Mouse (Mus musculus): ENCODE results near the gene Ubqln4. TPM values are rescaled to one million over a fixed set of nuclear protein-coding genes. Genes with fewer than 3 reads are reported as not detected.

The Ubqln4 gene
- total and polyA plus RNA-seq, 3 experiments: 40.6 to 81.2 (median 63.4) TPM

GRCm38 (mm10) chr3:88529204-88530000 is 24.2 kb upstream of the Ubqln4 start:
- peaks cover 40% of the 10 kb centered on the region for H3K36me3 ChIP-seq (replicated peaks)
- H3K27me3 ChIP-seq (ENCODE audit: insufficient read depth, low read length): peaks cover 3% of the 10 kb centered on the region; the same call in 1 of the 2 replicates
- H3K4me1 ChIP-seq (ENCODE audit: insufficient read depth, low read depth, low read length): peaks cover 62% of the 10 kb centered on the region
- TF ChIP-seq POLR2AphosphoS5 (IDR thresholded peaks at IDR 0.05; ENCODE audit: insufficient replicate concordance, low read depth, low read length) (no peak), GATA2 (IDR thresholded peaks at IDR 0.05; ENCODE audit: borderline replicate concordance, low read depth, low read length) (no peak), GATA1 (IDR thresholded peaks at IDR 0.05; ENCODE audit: borderline replicate concordance, low read length) (no peak), CTCF (IDR thresholded peaks at IDR 0.05; ENCODE audit: low read depth, low read length) (no peak), TAL1 (conservative IDR thresholded peaks at IDR 0.05; ENCODE audit: low read depth, low read length) (no peak)
- no peak for ATAC-seq (ENCODE audit: extremely low read depth, insufficient number of reproducible peaks, low FRiP score, poor library complexity, severe bottlenecking)
- no peaks in the 10 kb centered on the region for H3K9me3 ChIP-seq (replicated peaks)
- no peak for DNase-seq (ENCODE audit: low spot score)
- peak overlapping the region; percentile 61; the same call in 1 of the 2 replicates for H3K4me3 ChIP-seq (ENCODE audit: low read depth, low read length)

- Histone ChIP-seq H3K27me3 (ENCODE audit: insufficient read depth, low read length) (peaks cover 3% of the 10 kb centered on the region; the same call in 1 of the 2 replicates), H3K4me3 (ENCODE audit: low read depth, low read length) (peak overlapping the region; percentile 77), H3K36me3 (replicated peaks) (peaks cover 37% of the 10 kb centered on the region), H3K4me1 (ENCODE audit: insufficient read depth, low read depth, low read length) (peaks cover 69% of the 10 kb centered on the region), H3K9me3 (replicated peaks) (no peaks in the 10 kb centered on the region)
- no peak for TF ChIP-seq POLR2AphosphoS5 (IDR thresholded peaks at IDR 0.05; ENCODE audit: insufficient replicate concordance, low read depth, low read length)
- TF ChIP-seq TAL1 (conservative IDR thresholded peaks at IDR 0.05; ENCODE audit: low read depth, low read length): no peak
- TF ChIP-seq GATA2 (IDR thresholded peaks at IDR 0.05; ENCODE audit: borderline replicate concordance, low read depth, low read length): no peak
- no peak for TF ChIP-seq GATA1 (IDR thresholded peaks at IDR 0.05; ENCODE audit: borderline replicate concordance, low read length)
- TF ChIP-seq CTCF (IDR thresholded peaks at IDR 0.05; ENCODE audit: low read depth, low read length): no peak
- DNase-seq (ENCODE audit: low spot score): no peak
- no peak for ATAC-seq (ENCODE audit: extremely low read depth, insufficient number of reproducible peaks, low FRiP score, poor library complexity, severe bottlenecking)
These were observed 23.3 kb upstream of the Ubqln4 start for GRCm38 (mm10) chr3:88530082-88530864.

- peak; percentile 80 for DNase-seq (ENCODE audit: low spot score)
- H3K9me3 ChIP-seq (replicated peaks): no peaks in the 10 kb centered on the region
- peak; percentile 38 for ATAC-seq (ENCODE audit: extremely low read depth, insufficient number of reproducible peaks, low FRiP score, poor library complexity, severe bottlenecking)
- no peak for TF ChIP-seq CTCF (IDR thresholded peaks at IDR 0.05; ENCODE audit: low read depth, low read length)
- no peak for TF ChIP-seq TAL1 (conservative IDR thresholded peaks at IDR 0.05; ENCODE audit: low read depth, low read length)
- no peak for TF ChIP-seq POLR2AphosphoS5 (IDR thresholded peaks at IDR 0.05; ENCODE audit: insufficient replicate concordance, low read depth, low read length)
- no peak for TF ChIP-seq GATA1 (IDR thresholded peaks at IDR 0.05; ENCODE audit: borderline replicate concordance, low read length)
- no peak for TF ChIP-seq GATA2 (IDR thresholded peaks at IDR 0.05; ENCODE audit: borderline replicate concordance, low read depth, low read length)
- peak overlapping the region; percentile 77 for H3K4me3 ChIP-seq (ENCODE audit: low read depth, low read length)
- peaks cover 3% of the 10 kb centered on the region; the same call in 1 of the 2 replicates for H3K27me3 ChIP-seq (ENCODE audit: insufficient read depth, low read length)
- peaks cover 37% of the 10 kb centered on the region for H3K36me3 ChIP-seq (replicated peaks)
- H3K4me1 ChIP-seq (ENCODE audit: insufficient read depth, low read depth, low read length): peaks cover 74% of the 10 kb centered on the region
These were observed 21.9 kb upstream of the Ubqln4 start for GRCm38 (mm10) chr3:88531348-88532298.

- H3K4me1 ChIP-seq (ENCODE audit: insufficient read depth, low read depth, low read length): peaks cover 76% of the 10 kb centered on the region
- peak within 1 kb of the TSS; percentile 77 for H3K4me3 ChIP-seq (ENCODE audit: low read depth, low read length)
- peaks cover 38% of the 10 kb centered on the region for H3K36me3 ChIP-seq (replicated peaks)
- no peaks in the 10 kb centered on the region for H3K9me3 ChIP-seq (replicated peaks)
- H3K27me3 ChIP-seq (ENCODE audit: insufficient read depth, low read length): peaks cover 3% of the 10 kb centered on the region; the same call in 1 of the 2 replicates
- DNase-seq (ENCODE audit: low spot score) (no peak), ATAC-seq (ENCODE audit: extremely low read depth, insufficient number of reproducible peaks, low FRiP score, poor library complexity, severe bottlenecking) (no peak)
- no peak for TF ChIP-seq POLR2AphosphoS5 (IDR thresholded peaks at IDR 0.05; ENCODE audit: insufficient replicate concordance, low read depth, low read length)
- TF ChIP-seq GATA2 (IDR thresholded peaks at IDR 0.05; ENCODE audit: borderline replicate concordance, low read depth, low read length): no peak
- TF ChIP-seq TAL1 (conservative IDR thresholded peaks at IDR 0.05; ENCODE audit: low read depth, low read length): no peak
- TF ChIP-seq CTCF (IDR thresholded peaks at IDR 0.05; ENCODE audit: low read depth, low read length): no peak
- no peak for TF ChIP-seq GATA1 (IDR thresholded peaks at IDR 0.05; ENCODE audit: borderline replicate concordance, low read length)
These were observed 21.3 kb upstream of the Ubqln4 start, which contains the start of gene Mex3a for GRCm38 (mm10) chr3:88532299-88532674. Gene Mex3a (plus strand): TSS chr3:88532395.

GRCm38 (mm10) chr3:88532689-88533511 is 20.7 kb upstream of the Ubqln4 start:
- peaks cover 76% of the 10 kb centered on the region for H3K4me1 ChIP-seq (ENCODE audit: insufficient read depth, low read depth, low read length)
- H3K36me3 ChIP-seq (replicated peaks): peaks cover 38% of the 10 kb centered on the region
- peaks cover 3% of the 10 kb centered on the region; the same call in 1 of the 2 replicates for H3K27me3 ChIP-seq (ENCODE audit: insufficient read depth, low read length)
- no peak for DNase-seq (ENCODE audit: low spot score)
- H3K9me3 ChIP-seq (replicated peaks): no peaks in the 10 kb centered on the region
- no peak for TF ChIP-seq TAL1 (conservative IDR thresholded peaks at IDR 0.05; ENCODE audit: low read depth, low read length)
- no peak for ATAC-seq (ENCODE audit: extremely low read depth, insufficient number of reproducible peaks, low FRiP score, poor library complexity, severe bottlenecking)
- peak overlapping the region; percentile 77 for H3K4me3 ChIP-seq (ENCODE audit: low read depth, low read length)
